Mouse (Mus musculus): ENCODE data around the gene Ndst4. TPM values are rescaled to one million over a fixed set of nuclear protein-coding genes. Genes with fewer than 3 reads are reported as not detected.

The Ndst4 gene
- total RNA-seq, 2 experiments from 2014 or later: 7.6 to 15.7 TPM

DNA sequence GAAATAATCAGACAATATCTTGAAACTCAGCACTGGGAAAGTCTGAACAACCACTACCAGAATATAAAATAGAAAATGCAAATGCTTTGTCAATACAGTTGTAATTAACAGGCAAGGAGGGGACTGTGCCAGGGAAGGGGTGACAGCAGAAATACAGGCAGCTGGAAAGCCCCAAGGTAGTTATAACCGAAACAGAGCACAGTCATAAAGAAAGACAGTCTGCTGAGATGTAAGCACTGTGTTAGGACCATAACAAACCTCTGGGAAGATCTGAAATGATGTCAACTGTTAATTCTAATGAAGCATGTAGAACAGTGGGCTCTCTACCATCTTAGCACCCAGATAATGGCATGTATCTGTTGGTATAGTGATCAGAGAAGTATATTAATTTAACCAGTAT lies 287.1 kb downstream of the Ndst4 start:
- no peak for DNase-seq (ENCODE audit: low spot score in 2 of 2)

DNA sequence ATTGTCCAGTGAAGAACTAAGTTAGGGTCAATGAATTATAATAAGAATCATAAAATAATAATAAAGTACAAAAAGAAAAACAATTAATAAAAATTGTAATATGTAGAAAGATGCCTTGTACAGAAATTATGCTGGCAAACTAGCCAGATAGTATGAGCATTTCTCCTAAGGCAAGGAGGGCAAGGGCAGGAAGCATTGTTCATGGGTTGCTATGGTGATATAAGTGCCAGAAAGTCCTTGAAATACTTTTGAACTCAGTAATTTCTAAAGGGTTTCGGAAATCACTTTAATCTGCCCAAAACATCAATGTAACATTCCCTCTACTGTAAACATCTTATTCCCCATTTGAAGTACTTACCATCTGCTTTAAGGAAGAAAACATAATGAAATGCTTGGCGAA lies 319.1 kb downstream of the Ndst4 start:
- DNase-seq (ENCODE audit: low spot score in 2 of 2): no peak

DNA sequence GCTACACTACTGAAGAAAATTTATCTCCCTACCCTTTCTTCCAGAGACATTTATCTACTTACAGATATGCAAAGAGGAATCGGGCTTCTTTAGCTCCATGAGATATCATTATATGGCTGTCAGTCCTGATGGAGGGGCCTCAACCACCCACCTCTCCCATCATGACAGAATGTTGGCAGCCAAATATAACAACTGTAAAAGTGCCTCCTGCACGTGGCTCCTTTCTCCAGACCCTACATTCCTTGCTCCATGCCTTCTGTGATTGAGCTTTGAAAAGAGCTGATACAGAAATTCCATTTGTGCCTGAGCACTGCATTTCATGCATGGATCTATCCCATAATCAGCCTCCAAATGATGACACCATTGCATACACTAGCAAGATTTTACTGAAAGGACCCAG lies 331.1 kb downstream of the Ndst4 start:
- DNase-seq (ENCODE audit: low spot score in 2 of 2): no peak

DNA sequence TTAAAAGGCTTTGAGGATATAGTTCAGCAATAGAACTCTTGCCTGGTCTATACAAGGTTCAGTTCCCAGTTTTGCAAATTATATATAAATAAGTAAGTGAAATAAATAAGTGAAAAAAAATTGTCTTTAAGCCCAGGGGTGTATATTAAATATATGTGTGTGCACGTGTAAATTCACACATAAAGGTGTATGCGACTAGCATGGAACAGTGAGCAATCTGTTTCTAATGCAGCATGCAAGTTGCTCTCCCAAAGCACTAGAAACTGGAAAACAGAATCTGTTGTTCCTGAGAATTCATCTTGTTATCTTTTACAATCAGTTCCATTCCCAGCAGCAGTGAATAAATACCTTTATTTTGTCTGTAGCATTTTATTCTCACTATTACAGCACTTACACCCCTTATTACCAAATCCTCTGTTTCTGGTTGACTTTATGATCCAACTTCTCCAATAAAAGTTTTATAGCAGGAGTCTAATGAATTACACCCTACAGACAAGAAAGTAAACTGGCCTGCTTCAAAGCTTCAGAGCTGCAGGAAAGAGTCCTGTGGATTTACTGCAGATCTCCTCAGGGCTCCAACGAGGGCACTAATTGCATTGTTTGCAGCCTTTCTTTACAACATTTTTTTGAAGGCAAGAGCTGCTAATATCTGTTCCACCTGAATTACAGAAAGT lies 340.7 kb downstream of the Ndst4 start:
- no peak for DNase-seq (ENCODE audit: low spot score in 2 of 2)

DNA sequence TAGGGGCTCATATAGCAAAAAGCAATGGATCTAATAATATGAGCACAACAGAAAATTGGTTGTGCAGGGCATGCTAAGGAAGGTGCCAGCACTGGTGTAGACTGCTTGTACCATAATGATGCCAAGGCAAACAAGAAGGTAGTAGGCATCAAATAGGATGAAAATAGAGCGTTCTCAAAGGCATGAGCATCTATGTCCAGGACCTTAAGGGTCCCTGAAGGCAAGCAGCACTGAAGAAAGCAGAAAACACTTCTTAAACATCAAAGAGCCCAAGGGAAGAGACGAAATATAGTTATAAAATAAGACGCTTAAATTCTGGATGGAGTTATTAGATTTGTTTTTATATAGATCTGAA lies 341.2 kb downstream of the Ndst4 start:
- DNase-seq (ENCODE audit: low spot score in 2 of 2): no peak

DNA sequence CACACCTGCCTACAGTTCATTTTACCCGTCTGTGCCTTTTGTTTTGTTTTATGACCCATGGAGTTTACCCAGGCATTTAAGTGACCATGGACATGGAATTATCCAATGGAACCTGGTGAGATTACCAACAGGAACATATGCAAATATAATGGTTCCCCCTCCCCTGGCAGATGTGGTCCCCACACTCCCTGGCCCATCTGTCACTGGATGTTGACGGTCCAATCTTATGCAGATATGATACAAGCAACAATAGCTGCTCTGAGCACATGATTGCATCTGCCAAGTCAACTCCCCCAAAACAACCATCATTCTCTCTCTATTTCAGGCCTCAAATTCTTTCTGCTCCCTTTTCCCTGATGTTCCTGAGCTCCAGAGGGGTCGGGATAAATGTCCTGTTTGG lies 342.5 kb downstream of the Ndst4 start:
- DNase-seq (ENCODE audit: low spot score in 2 of 2): no peak

DNA sequence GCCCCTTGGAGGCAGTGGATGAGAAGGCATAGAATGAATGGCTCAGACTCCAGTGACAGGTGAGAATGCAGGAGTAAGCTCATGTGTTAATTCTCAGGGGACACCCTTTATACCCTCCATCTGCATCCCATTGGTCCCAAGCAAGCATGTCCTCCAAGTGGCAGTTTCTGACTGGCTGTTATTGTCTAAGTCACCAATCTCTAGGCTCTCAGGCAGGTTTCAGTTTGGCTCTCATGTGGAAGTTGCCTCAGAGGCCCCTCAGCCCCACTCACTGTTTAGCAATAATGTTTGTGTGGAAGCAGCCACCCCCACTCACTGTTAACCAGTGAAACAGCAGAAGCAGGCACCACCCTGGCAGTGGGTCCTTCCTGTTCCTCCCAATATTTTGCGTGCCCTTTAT lies 353.0 kb downstream of the Ndst4 start:
- no peak for DNase-seq (ENCODE audit: low spot score in 2 of 2)

DNA sequence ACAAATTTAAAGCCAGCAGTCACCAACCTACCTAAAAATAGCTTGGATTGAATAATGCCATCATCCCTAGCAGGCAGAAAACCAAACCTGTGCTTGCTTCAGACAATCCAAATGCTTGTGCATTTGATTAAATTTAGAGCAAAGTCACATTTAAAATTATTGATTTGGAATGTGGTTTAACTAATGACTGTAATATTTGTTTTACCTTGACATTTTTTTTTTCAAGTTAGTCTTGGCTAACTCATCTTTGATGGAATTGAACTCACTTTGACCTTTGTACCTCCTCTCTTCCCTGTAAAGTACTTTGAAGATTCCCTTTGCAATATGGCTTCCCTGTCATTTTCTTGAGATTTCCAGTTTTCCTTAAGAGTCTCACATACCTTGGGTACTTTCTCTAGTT lies 356.8 kb downstream of the Ndst4 start:
- no peak for DNase-seq (ENCODE audit: low spot score in 2 of 2)
